Mouse (Mus musculus): Measurements from ENCODE around the gene Extl1.

- TF ChIP-seq CTCF (IDR thresholded peaks at IDR 0.05; ENCODE audit: extremely low read depth, insufficient read depth, low read length) = no peak
- no peak for TF ChIP-seq POLR2A (IDR thresholded peaks at IDR 0.05; ENCODE audit: extremely low read depth, insufficient read depth, low read length)
Observed at GRCm38 (mm10) chr4:134401856-134402570, 18.4 kb upstream of the Extl1 start.
